In the genomic region with DNA sequence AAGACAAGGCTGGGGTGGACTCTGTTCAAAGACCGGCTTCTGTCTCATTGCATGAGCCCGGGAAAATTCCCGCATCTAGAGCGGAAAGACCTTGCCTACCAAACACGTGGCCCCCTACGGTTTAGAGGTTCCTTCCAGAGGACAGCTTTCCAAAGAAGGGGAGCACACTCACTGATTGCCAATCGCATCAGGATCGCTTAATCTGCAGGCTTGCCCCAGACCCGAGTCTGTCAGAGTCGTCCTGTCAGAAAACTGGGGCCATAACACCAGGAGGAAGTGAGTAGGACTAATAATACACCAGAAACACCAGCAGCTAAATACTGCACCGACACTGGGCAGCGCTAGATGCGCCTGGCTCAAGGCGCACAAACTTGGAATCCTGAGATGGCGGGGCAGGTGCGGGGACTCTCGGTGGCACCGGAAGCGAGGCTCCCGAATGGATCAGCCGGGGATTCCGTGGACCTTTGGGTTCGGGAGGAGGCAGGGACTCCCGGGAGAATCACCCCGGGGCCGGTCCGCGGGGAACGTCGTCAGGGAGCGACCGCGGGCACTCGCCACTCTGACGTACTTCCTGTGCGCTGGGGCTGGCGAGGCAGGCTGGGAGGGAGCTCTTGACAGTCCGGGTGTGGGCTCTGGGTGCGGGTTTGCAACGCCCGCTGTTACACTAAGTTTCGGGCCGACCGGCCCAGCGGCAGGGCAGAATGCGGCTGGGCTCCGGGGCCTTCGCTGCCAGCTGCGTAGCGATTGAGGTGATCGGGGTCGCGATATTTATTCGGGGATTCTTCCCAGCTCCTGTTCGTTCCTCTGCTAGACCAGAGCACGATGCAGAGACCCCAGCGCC, we compare ENCODE assay signal across 8 mouse cellular contexts. TPM values are rescaled to one million over a fixed set of nuclear protein-coding genes. Genes with fewer than 3 reads are reported as not detected.
DNase-seq lines count a peak whose midpoint lies in the region; ATAC-seq and TF ChIP-seq lines count a peak whose summit lies in the region.

A gene (plus strand): TSS at position 386 of the 841 bp plus-strand sequence.

- ATAC-seq in embryonic facial prominence, embryonic 14.5 days (ENCODE audit: low read depth), result peak; percentile 99
- ATAC-seq in limb, embryonic 14.5 days (ENCODE audit: low FRiP score, low read depth), result peak; percentile 97
- ATAC-seq in midbrain, postnatal 0 days (ENCODE audit: low FRiP score), result peak; percentile 99

- TF ChIP-seq CTCF in midbrain, postnatal 0 days (IDR thresholded peaks at IDR 0.05), result peak; percentile 49

- H3K9me3 ChIP-seq in embryonic facial prominence, embryonic 14.5 days (ENCODE audit: control insufficient read depth, low read length), result no peaks in the 10 kb centered on the region
- H3K9me3 ChIP-seq in limb, embryonic 14.5 days (ENCODE audit: control insufficient read depth, low read length), result no peaks in the 10 kb centered on the region
- no peaks in the 10 kb centered on the region for H3K9me3 ChIP-seq in midbrain, postnatal 0 days (ENCODE audit: low read length)

- TF ChIP-seq POLR2A in limb, embryonic 14.5 days (IDR thresholded peaks at IDR 0.05; ENCODE audit: borderline replicate concordance, extremely low read depth, insufficient read depth, insufficient read length), result peak; percentile 85; the same call in 1 of the 2 replicates

- peak within 1 kb of the TSS; percentile 76 for H3K4me3 ChIP-seq in embryonic facial prominence, embryonic 14.5 days (ENCODE audit: low read depth, low read length)
- H3K4me3 ChIP-seq in limb, embryonic 14.5 days (replicated peaks; ENCODE audit: low read length), result peak within 1 kb of the TSS; percentile 77
- H3K4me3 ChIP-seq in midbrain, postnatal 0 days (ENCODE audit: low read depth, low read length), result peak within 1 kb of the TSS; percentile 76

- under 1% methylated on average over 40 of the region's 57 CpGs for WGBS in embryonic facial prominence, embryonic 14.5 days
- under 1% methylated on average over 51 of the region's 57 CpGs for WGBS in limb, embryonic 14.5 days
- under 1% methylated on average over 57 of the region's 57 CpGs for WGBS in midbrain, postnatal 0 days

- H3K4me1 ChIP-seq in embryonic facial prominence, embryonic 14.5 days (ENCODE audit: control insufficient read depth, insufficient read depth, low read length), result peaks cover 4% of the 10 kb centered on the region; the same call in 1 of the 2 replicates
- H3K4me1 ChIP-seq in limb, embryonic 14.5 days (ENCODE audit: control insufficient read depth, insufficient read depth, low read length), result peaks cover 5% of the 10 kb centered on the region
- 0 out of 2 replicates have a peak, but pooled peaks cover 5% of the 10 kb centered on the region for H3K4me1 ChIP-seq in midbrain, postnatal 0 days (ENCODE audit: insufficient read depth, low read length)

- H3K9ac ChIP-seq in embryonic facial prominence, embryonic 14.5 days (ENCODE audit: low read depth, low read length), result peak within 1 kb of the TSS; percentile 80
- H3K9ac ChIP-seq in limb, embryonic 14.5 days (ENCODE audit: low read depth, low read length, severe bottlenecking), result peak within 1 kb of the TSS; percentile 84
- H3K9ac ChIP-seq in midbrain, postnatal 0 days (replicated peaks; ENCODE audit: low read length, poor library complexity, severe bottlenecking), result peak within 1 kb of the TSS; percentile 80

- no peaks in the 10 kb centered on the region for H3K36me3 ChIP-seq in embryonic facial prominence, embryonic 14.5 days (ENCODE audit: control insufficient read depth, insufficient read depth, low read length)
- H3K36me3 ChIP-seq in limb, embryonic 14.5 days (ENCODE audit: control insufficient read depth, insufficient read depth, low read length), result no peaks in the 10 kb centered on the region
- peaks cover 3% of the 10 kb centered on the region; the same call in 1 of the 2 replicates for H3K36me3 ChIP-seq in midbrain, postnatal 0 days (ENCODE audit: insufficient read depth, low read length)

- H3K4me2 ChIP-seq in embryonic facial prominence, embryonic 14.5 days (ENCODE audit: low read depth, low read length), result peak within 1 kb of the TSS; percentile 73
- peak within 1 kb of the TSS; percentile 87 for H3K4me2 ChIP-seq in limb, embryonic 14.5 days (replicated peaks; ENCODE audit: low read depth, low read length, severe bottlenecking)
- peak within 1 kb of the TSS; percentile 80 for H3K4me2 ChIP-seq in midbrain, postnatal 0 days (ENCODE audit: low read depth, low read length, poor library complexity, severe bottlenecking)

- peak within 1 kb of the TSS; percentile 76 for H3K27ac ChIP-seq in embryonic facial prominence, embryonic 14.5 days (replicated peaks; ENCODE audit: low read depth, low read length)
- peak within 1 kb of the TSS; percentile 56 for H3K27ac ChIP-seq in limb, embryonic 14.5 days (replicated peaks; ENCODE audit: low read depth, low read length)
- H3K27ac ChIP-seq in midbrain, postnatal 0 days (ENCODE audit: low read depth, low read length), result peak within 1 kb of the TSS; percentile 75

- no peaks in the 10 kb centered on the region for H3K27me3 ChIP-seq in embryonic facial prominence, embryonic 14.5 days (replicated peaks; ENCODE audit: control insufficient read depth, insufficient read depth, low read length)
- H3K27me3 ChIP-seq in limb, embryonic 14.5 days (ENCODE audit: control insufficient read depth, insufficient read depth, low read length), result no peaks in the 10 kb centered on the region
- H3K27me3 ChIP-seq in midbrain, postnatal 0 days (ENCODE audit: insufficient read depth, low read length), result no peaks in the 10 kb centered on the region

- peak; percentile 89 for DNase-seq in 3T3-L1 (ENCODE audit: low read depth, low spot score)
- DNase-seq in adrenal gland, postnatal 4 days (ENCODE audit: low spot score in 2 of 2), result peak; percentile 77 to 85
- DNase-seq in embryonic facial prominence, embryonic 14.5 days (ENCODE audit: low spot score), result peak; percentile 94
- peak; percentile 95 for DNase-seq in heart, adult 8-10 months (ENCODE audit: low spot score)
- DNase-seq in kidney, adult 9 months, result peak; percentile 92
- DNase-seq in limb, embryonic 14.5 days (ENCODE audit: low spot score), result peak; percentile 83
- DNase-seq in midbrain, postnatal 0 days (ENCODE audit: low spot score), result peak; percentile 92
- DNase-seq in spleen, postnatal 14 days (ENCODE audit: low spot score in 2 of 2), result peak; percentile 81 to 88

RNA-seq across cellular contexts. Expression of the gene that starts here (rescaled TPM):
- 1 to 10 TPM; 9.2 to 9.8 TPM for total RNA-seq in adrenal gland, postnatal 4 days (2021)
- 1.9 and 3.3 TPM in 2 replicates for polyA plus RNA-seq in embryonic facial prominence, embryonic 14.5 days (2014; fragmentation: Nextera tagmentation; extraction: Ambion mirVana)
- 10 to 100 TPM; 10.4 to 12.9 (median 12.2) TPM for total RNA-seq in heart, adult 8-10 months (2022)
- 5.8 and 6.0 TPM in 2 replicates for polyA plus RNA-seq in limb, embryonic 14.5 days (2012; rRNA removed)
- polyA plus RNA-seq in limb, embryonic 14.5 days (2014; fragmentation: Nextera tagmentation; extraction: Ambion mirVana), result 2.4 TPM in 2 replicates
- 6.5 and 6.8 TPM in 2 replicates for total RNA-seq in midbrain, postnatal 0 days (2014; rRNA removed)
- 2.2 and 2.4 TPM in 2 replicates for polyA plus RNA-seq in midbrain, postnatal 0 days (2015; fragmentation: Nextera tagmentation; extraction: Ambion mirVana)

Comparison
In these comparisons a context has a peak if more than half of its experiments do, and no peak if none do; other contexts are left out.
1. Peak in every context shown above with its lines: DNase-seq, ATAC-seq, H3K4me3 ChIP-seq and H3K27ac ChIP-seq.